Mouse (Mus musculus) v-Abl transformed pro-B cells (cell line): ENCODE data around the gene Hspg2.

Experiments used
- in situ Hi-C, 2 experiments: fragments of 400-800 bp; cut with MboI; formaldehyde crosslinking; loops; one replicate each; pipeline ENCODE4 v1.15.1; 2025; ENCODE audit not compliant: unreplicated experiment in 2 of 2

Gene Hspg2

GRCm38 (mm10) chr4:137468260-137469080, at the start of gene Hspg2:
Hspg2 (plus strand) TSS chr4:137468769.
- in situ Hi-C loops = no loop called here

- in situ Hi-C loops = loop anchor here (25.0 kb wide), 2 partner anchors 257 to 343 kb away; no protein-coding TSS in a partner anchor
Measured at GRCm38 (mm10) chr4:137430502-137430901, 38.1 kb upstream of the Hspg2 start, which contains the start of gene Cela3b. Cela3b (minus strand) TSS chr4:137430540.

GRCm38 (mm10) chr4:137432700-137433550, 35.6 kb upstream of the Hspg2 start:
- in situ Hi-C loops = loop anchor here (25.0 kb wide), 2 partner anchors 254 to 346 kb away; no protein-coding TSS in a partner anchor

GRCm38 (mm10) chr4:137436979-137437669, 31.4 kb upstream of the Hspg2 start:
- in situ Hi-C loops = loop anchor here (25.0 kb wide), 2 partner anchors 250 to 350 kb away; no protein-coding TSS in a partner anchor

GRCm38 (mm10) chr4:137438842-137439241, 29.7 kb upstream of the Hspg2 start:
- in situ Hi-C loops = loop anchor here (25.0 kb wide), 2 partner anchors 248 to 352 kb away; no protein-coding TSS in a partner anchor

GRCm38 (mm10) chr4:137441332-137441731, 27.2 kb upstream of the Hspg2 start:
- in situ Hi-C loops = loop anchor here (25.0 kb wide), 2 partner anchors 246 to 354 kb away; no protein-coding TSS in a partner anchor

GRCm38 (mm10) chr4:137443625-137444024, 24.9 kb upstream of the Hspg2 start:
- in situ Hi-C loops = loop anchor here (25.0 kb wide), 2 partner anchors 244 to 356 kb away; no protein-coding TSS in a partner anchor

GRCm38 (mm10) chr4:137445881-137446280, 22.7 kb upstream of the Hspg2 start:
- in situ Hi-C loops = loop anchor here (25.0 kb wide), 2 partner anchors 241 to 359 kb away; no protein-coding TSS in a partner anchor

GRCm38 (mm10) chr4:137447363-137448196, 21.0 kb upstream of the Hspg2 start:
- in situ Hi-C loops = loop anchor here (25.0 kb wide), 2 partner anchors 240 to 360 kb away; no protein-coding TSS in a partner anchor

GRCm38 (mm10) chr4:137448197-137448596, 20.4 kb upstream of the Hspg2 start:
- in situ Hi-C loops = loop anchor here (25.0 kb wide), 2 partner anchors 239 to 361 kb away; no protein-coding TSS in a partner anchor

- in situ Hi-C loops = loop anchor here (25.0 kb wide), 2 partner anchors 239 to 361 kb away; no protein-coding TSS in a partner anchor
Measured at GRCm38 (mm10) chr4:137448641-137449040, 19.9 kb upstream of the Hspg2 start.

GRCm38 (mm10) chr4:137449132-137449531, 19.4 kb upstream of the Hspg2 start:
- in situ Hi-C loops = loop anchor here (25.0 kb wide), 2 partner anchors 238 to 362 kb away; no protein-coding TSS in a partner anchor

- in situ Hi-C loops = loop anchor here (25.0 kb wide), 2 partner anchors 238 to 362 kb away; no protein-coding TSS in a partner anchor
Measured at GRCm38 (mm10) chr4:137449715-137450114, 18.9 kb upstream of the Hspg2 start.

- in situ Hi-C loops = no loop called here
Measured at GRCm38 (mm10) chr4:137452190-137452589, 16.4 kb upstream of the Hspg2 start.

- in situ Hi-C loops = no loop called here
Measured at GRCm38 (mm10) chr4:137453234-137453767, 15.3 kb upstream of the Hspg2 start, which contains the start of gene 1700013G24Rik. 1700013G24Rik (plus strand) TSS chr4:137453284.

- in situ Hi-C loops = no loop called here
Measured at GRCm38 (mm10) chr4:137454582-137454981, 14.0 kb upstream of the Hspg2 start.

GRCm38 (mm10) chr4:137456581-137456980, 12.0 kb upstream of the Hspg2 start:
- in situ Hi-C loops = no loop called here

GRCm38 (mm10) chr4:137457292-137457691, 11.3 kb upstream of the Hspg2 start:
- in situ Hi-C loops = no loop called here
